Mouse (Mus musculus): Measurements from ENCODE around the gene Slc25a10.

DNA sequence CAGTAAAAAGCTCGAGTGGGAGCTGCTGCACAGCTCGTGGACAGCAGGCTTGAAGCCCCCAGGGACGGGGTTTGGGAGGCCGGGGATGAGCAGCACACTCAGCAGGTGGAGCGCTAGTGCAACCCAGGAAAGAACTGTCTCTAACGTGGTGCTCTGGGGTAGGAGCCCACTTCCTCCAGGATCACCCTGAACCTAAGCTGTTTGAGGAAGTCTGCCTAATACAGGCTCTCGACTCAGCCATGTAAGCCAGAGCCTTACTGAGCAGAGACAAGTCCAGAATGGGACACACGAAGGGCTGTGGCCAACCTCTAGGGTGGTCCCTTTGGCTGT is 47.3 kb downstream of the Slc25a10 start:
- TF ChIP-seq CTCF (IDR thresholded peaks at IDR 0.05; ENCODE audit: insufficient read depth, low read depth, low read length), result no peak
- TF ChIP-seq POLR2A (IDR thresholded peaks at IDR 0.05; ENCODE audit: insufficient read depth, low read depth, low read length), result no peak
